Mouse (Mus musculus): ENCODE data around the gene Etl4. TPM values are rescaled to one million over a fixed set of nuclear protein-coding genes. Genes with fewer than 3 reads are reported as not detected.
A peak's percentile ranks its signal among the peaks of the same experiment; 100 is the strongest.

Etl4 gene
- total and polyA plus RNA-seq, 2 experiments: 3.5 to 5.5 TPM

GRCm38 (mm10) chr2:20231371-20231770 lies 321.8 kb downstream of the Etl4 start:
- Histone ChIP-seq H3K4me3 (ENCODE audit: insufficient read depth, low read depth, low read length) (no peak overlapping the region), H3K27ac (replicated peaks; ENCODE audit: insufficient read depth, low read depth, low read length) (no peak overlapping the region), H3K9ac (ENCODE audit: low read depth, low read length) (no peak overlapping the region), H3K36me3 (ENCODE audit: control insufficient read depth, insufficient read depth, low read length) (no peaks in the 10 kb centered on the region), H3K79me2 (ENCODE audit: control insufficient read depth, insufficient read depth, low read length) (no peaks in the 10 kb centered on the region), H3K4me1 (ENCODE audit: control insufficient read depth, insufficient read depth, low read length) (no peaks in the 10 kb centered on the region), H3K27me3 (ENCODE audit: control insufficient read depth, insufficient read depth, low read length) (no peaks in the 10 kb centered on the region)
- 68% methylated on average over 4 of the region's 4 CpGs for WGBS
- DNase-seq (ENCODE audit: extremely low read depth, low read depth, low spot score): no peak
- no peak for TF ChIP-seq CTCF (IDR thresholded peaks at IDR 0.05; ENCODE audit: low read depth, low read length)
- TF ChIP-seq POLR2A (IDR thresholded peaks at IDR 0.05; ENCODE audit: extremely low read depth, insufficient read depth, low read length): no peak

GRCm38 (mm10) chr2:20248043-20248664 lies 338.6 kb downstream of the Etl4 start:
- no peaks in the 10 kb centered on the region for H3K79me2 ChIP-seq (ENCODE audit: control insufficient read depth, insufficient read depth, low read length)
- no peaks in the 10 kb centered on the region for H3K36me3 ChIP-seq (ENCODE audit: control insufficient read depth, insufficient read depth, low read length)
- no peaks in the 10 kb centered on the region for H3K27me3 ChIP-seq (ENCODE audit: control insufficient read depth, insufficient read depth, low read length)
- H3K4me1 ChIP-seq (ENCODE audit: control insufficient read depth, insufficient read depth, low read length): no peaks in the 10 kb centered on the region
- no peak for TF ChIP-seq POLR2A (IDR thresholded peaks at IDR 0.05; ENCODE audit: extremely low read depth, insufficient read depth, low read length)
- no peak for TF ChIP-seq CTCF (IDR thresholded peaks at IDR 0.05; ENCODE audit: low read depth, low read length)
- no peak overlapping the region for H3K9ac ChIP-seq (ENCODE audit: low read depth, low read length)
- no peak for DNase-seq (ENCODE audit: extremely low read depth, low read depth, low spot score)
- 74% methylated on average over 4 of the region's 4 CpGs for WGBS
- H3K27ac ChIP-seq (replicated peaks; ENCODE audit: insufficient read depth, low read depth, low read length): no peak overlapping the region
- no peak overlapping the region for H3K4me3 ChIP-seq (ENCODE audit: insufficient read depth, low read depth, low read length)

- TF ChIP-seq POLR2A (IDR thresholded peaks at IDR 0.05; ENCODE audit: extremely low read depth, insufficient read depth, low read length): no peak
- no peak for TF ChIP-seq CTCF (IDR thresholded peaks at IDR 0.05; ENCODE audit: low read depth, low read length)
- 73% methylated on average over 4 of the region's 4 CpGs for WGBS
- Histone ChIP-seq H3K36me3 (ENCODE audit: control insufficient read depth, insufficient read depth, low read length) (no peaks in the 10 kb centered on the region), H3K27ac (replicated peaks; ENCODE audit: insufficient read depth, low read depth, low read length) (no peak overlapping the region), H3K4me3 (ENCODE audit: insufficient read depth, low read depth, low read length) (no peak overlapping the region), H3K9ac (ENCODE audit: low read depth, low read length) (no peak overlapping the region), H3K4me1 (ENCODE audit: control insufficient read depth, insufficient read depth, low read length) (no peaks in the 10 kb centered on the region), H3K27me3 (ENCODE audit: control insufficient read depth, insufficient read depth, low read length) (no peaks in the 10 kb centered on the region), H3K79me2 (ENCODE audit: control insufficient read depth, insufficient read depth, low read length) (no peaks in the 10 kb centered on the region)
- no peak for DNase-seq (ENCODE audit: extremely low read depth, low read depth, low spot score)
Observed at GRCm38 (mm10) chr2:20249403-20249802, 339.8 kb downstream of the Etl4 start.

GRCm38 (mm10) chr2:20276124-20276523 lies 366.5 kb downstream of the Etl4 start:
- Histone ChIP-seq H3K9ac (ENCODE audit: low read depth, low read length) (no peak overlapping the region), H3K79me2 (ENCODE audit: control insufficient read depth, insufficient read depth, low read length) (no peaks in the 10 kb centered on the region), H3K4me1 (ENCODE audit: control insufficient read depth, insufficient read depth, low read length) (no peaks in the 10 kb centered on the region), H3K36me3 (ENCODE audit: control insufficient read depth, insufficient read depth, low read length) (no peaks in the 10 kb centered on the region), H3K4me3 (ENCODE audit: insufficient read depth, low read depth, low read length) (no peak overlapping the region), H3K27ac (replicated peaks; ENCODE audit: insufficient read depth, low read depth, low read length) (no peak overlapping the region), H3K27me3 (ENCODE audit: control insufficient read depth, insufficient read depth, low read length) (no peaks in the 10 kb centered on the region)
- TF ChIP-seq CTCF (IDR thresholded peaks at IDR 0.05; ENCODE audit: low read depth, low read length): peak; percentile 34; the same call in 1 of the 2 replicates
- no peak for TF ChIP-seq POLR2A (IDR thresholded peaks at IDR 0.05; ENCODE audit: extremely low read depth, insufficient read depth, low read length)
- DNase-seq (ENCODE audit: extremely low read depth, low read depth, low spot score): peak; percentile 30
- 52% methylated on average over 2 of the region's 2 CpGs for WGBS

- Histone ChIP-seq H3K27me3 (ENCODE audit: control insufficient read depth, insufficient read depth, low read length) (no peaks in the 10 kb centered on the region), H3K4me1 (ENCODE audit: control insufficient read depth, insufficient read depth, low read length) (no peaks in the 10 kb centered on the region), H3K36me3 (ENCODE audit: control insufficient read depth, insufficient read depth, low read length) (no peaks in the 10 kb centered on the region), H3K4me3 (ENCODE audit: insufficient read depth, low read depth, low read length) (no peak overlapping the region), H3K79me2 (ENCODE audit: control insufficient read depth, insufficient read depth, low read length) (no peaks in the 10 kb centered on the region), H3K27ac (replicated peaks; ENCODE audit: insufficient read depth, low read depth, low read length) (no peak overlapping the region), H3K9ac (ENCODE audit: low read depth, low read length) (no peak overlapping the region)
- DNase-seq (ENCODE audit: extremely low read depth, low read depth, low spot score): no peak
- no peak for TF ChIP-seq POLR2A (IDR thresholded peaks at IDR 0.05; ENCODE audit: extremely low read depth, insufficient read depth, low read length)
- no peak for TF ChIP-seq CTCF (IDR thresholded peaks at IDR 0.05; ENCODE audit: low read depth, low read length)
- WGBS: 66% methylated on average over 2 of the region's 2 CpGs
Observed at GRCm38 (mm10) chr2:20281903-20282302, 372.3 kb downstream of the Etl4 start.

GRCm38 (mm10) chr2:20284425-20284824 lies 374.8 kb downstream of the Etl4 start:
- 74% methylated on average over 2 of the region's 2 CpGs for WGBS
- Histone ChIP-seq H3K36me3 (ENCODE audit: control insufficient read depth, insufficient read depth, low read length) (no peaks in the 10 kb centered on the region), H3K9ac (ENCODE audit: low read depth, low read length) (no peak overlapping the region), H3K4me1 (ENCODE audit: control insufficient read depth, insufficient read depth, low read length) (no peaks in the 10 kb centered on the region), H3K79me2 (ENCODE audit: control insufficient read depth, insufficient read depth, low read length) (no peaks in the 10 kb centered on the region), H3K27me3 (ENCODE audit: control insufficient read depth, insufficient read depth, low read length) (no peaks in the 10 kb centered on the region), H3K27ac (replicated peaks; ENCODE audit: insufficient read depth, low read depth, low read length) (no peak overlapping the region), H3K4me3 (ENCODE audit: insufficient read depth, low read depth, low read length) (no peak overlapping the region)
- TF ChIP-seq POLR2A (IDR thresholded peaks at IDR 0.05; ENCODE audit: extremely low read depth, insufficient read depth, low read length) (no peak), CTCF (IDR thresholded peaks at IDR 0.05; ENCODE audit: low read depth, low read length) (no peak)
- DNase-seq (ENCODE audit: extremely low read depth, low read depth, low spot score): no peak
